Mouse (Mus musculus): ENCODE data around the gene Ankrd23. TPM values are rescaled to one million over a fixed set of nuclear protein-coding genes. Genes with fewer than 3 reads are reported as not detected.

Gene Ankrd23
- polyA plus RNA-seq, 2 experiments = 11.6 to 27.4 TPM

DNA sequence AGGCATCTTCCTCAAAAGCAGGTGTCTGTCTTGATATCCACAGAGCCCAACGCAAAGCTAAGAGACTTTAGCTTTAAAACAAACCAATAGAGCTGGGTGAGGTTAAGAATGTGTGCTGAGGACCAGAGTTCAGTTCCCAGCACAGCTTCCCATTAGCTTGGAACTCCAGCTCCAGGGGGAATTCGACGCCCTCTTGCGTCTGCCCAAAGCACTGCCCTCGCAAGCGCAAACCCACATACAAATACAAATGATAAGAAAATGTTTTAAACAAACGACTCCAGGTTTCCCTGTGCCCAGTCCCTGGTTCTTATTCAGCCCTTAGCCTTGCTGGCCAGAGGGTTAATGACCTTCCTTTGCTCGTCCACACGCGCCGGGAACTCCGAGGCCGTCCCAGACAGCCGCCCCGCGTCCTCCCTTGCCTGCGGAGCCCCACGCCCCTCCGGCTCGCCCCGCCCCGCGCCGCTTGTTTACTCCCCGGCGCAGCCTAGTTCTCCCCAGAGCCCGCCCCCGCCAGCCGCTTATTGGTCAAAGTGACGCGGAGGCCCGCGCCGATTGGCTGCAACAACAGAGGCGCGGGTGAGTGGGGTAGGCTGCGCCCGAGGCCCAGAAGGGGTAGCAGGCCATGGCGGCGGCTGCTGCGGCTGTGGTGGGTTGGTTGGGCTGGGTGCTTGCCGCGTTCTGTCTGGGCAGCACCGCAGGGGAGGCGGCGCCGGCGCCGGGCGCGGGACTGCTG, 25.2 kb downstream of the Ankrd23 start, which contains the start of gene Cnnm3:
TSS of gene Cnnm3 (plus strand) at position 579 of the 733 bp plus-strand sequence.
- Histone ChIP-seq H3K36me3 (ENCODE audit: control insufficient read depth, insufficient read depth, low read length) (peaks cover 26% of the 10 kb centered on the region), H3K27ac (replicated peaks; ENCODE audit: low read depth, low read length) (peak within 1 kb of the TSS; percentile 99), H3K27me3 (ENCODE audit: control insufficient read depth, insufficient read depth, low read length) (no peaks in the 10 kb centered on the region), H3K4me2 (replicated peaks; ENCODE audit: low read depth, low read length, severe bottlenecking) (peak within 1 kb of the TSS; percentile 93), H3K9me3 (ENCODE audit: control insufficient read depth, low read length) (no peaks in the 10 kb centered on the region), H3K4me1 (ENCODE audit: control insufficient read depth, insufficient read depth, low read length) (peaks cover 19% of the 10 kb centered on the region), H3K4me3 (replicated peaks; ENCODE audit: low read length) (peak within 1 kb of the TSS; percentile 94), H3K9ac (ENCODE audit: low read depth, low read length, severe bottlenecking) (peak within 1 kb of the TSS; percentile 84)
- DNase-seq (ENCODE audit: low spot score) (peak; percentile 97), ATAC-seq (ENCODE audit: low FRiP score, low read depth) (peak; percentile 98)
- peak; percentile 83 for TF ChIP-seq POLR2A (IDR thresholded peaks at IDR 0.05; ENCODE audit: borderline replicate concordance, extremely low read depth, insufficient read depth, insufficient read length)
- WGBS = 3% methylated on average over 38 of the region's 51 CpGs

DNA sequence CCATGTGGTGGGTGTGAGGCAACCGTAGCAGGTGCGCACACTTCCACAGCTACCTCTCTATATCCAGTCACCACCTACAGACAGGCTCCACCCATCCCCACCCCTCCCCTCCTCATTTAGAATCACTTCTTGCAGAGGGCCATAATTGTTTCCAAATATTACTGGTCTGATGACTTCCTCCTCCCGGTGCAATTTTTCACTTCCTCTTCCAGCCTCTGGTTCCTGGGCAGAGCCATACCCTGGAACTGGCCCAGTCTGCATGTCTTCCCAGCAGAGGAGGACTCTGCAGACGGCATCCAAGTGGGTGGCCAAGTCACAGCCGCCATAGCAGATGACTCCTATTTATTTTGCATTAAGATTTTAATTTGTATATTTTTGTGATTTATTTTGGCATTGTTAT, 28.4 kb downstream of the Ankrd23 start:
- Histone ChIP-seq H3K9me3 (ENCODE audit: control insufficient read depth, low read length) (no peaks in the 10 kb centered on the region), H3K36me3 (ENCODE audit: control insufficient read depth, insufficient read depth, low read length) (peaks cover 42% of the 10 kb centered on the region), H3K4me3 (replicated peaks; ENCODE audit: low read length) (no peak overlapping the region), H3K27me3 (ENCODE audit: control insufficient read depth, insufficient read depth, low read length) (no peaks in the 10 kb centered on the region), H3K4me1 (ENCODE audit: control insufficient read depth, insufficient read depth, low read length) (peaks cover 3% of the 10 kb centered on the region), H3K27ac (replicated peaks; ENCODE audit: low read depth, low read length) (no peak overlapping the region), H3K4me2 (replicated peaks; ENCODE audit: low read depth, low read length, severe bottlenecking) (no peak overlapping the region), H3K9ac (ENCODE audit: low read depth, low read length, severe bottlenecking) (no peak overlapping the region)
- ATAC-seq (ENCODE audit: low FRiP score, low read depth) (no peak), DNase-seq (ENCODE audit: low spot score) (no peak)
- TF ChIP-seq POLR2A (IDR thresholded peaks at IDR 0.05; ENCODE audit: borderline replicate concordance, extremely low read depth, insufficient read depth, insufficient read length) = no peak
- WGBS = 81% methylated on average over 5 of the region's 5 CpGs

GRCm38 (mm10) chr1:36501261-36501660, 35.4 kb downstream of the Ankrd23 start:
- DNase-seq (ENCODE audit: low spot score) = peak; percentile 81
- H3K4me2 ChIP-seq (replicated peaks; ENCODE audit: low read depth, low read length, severe bottlenecking) = no peak overlapping the region
- ATAC-seq (ENCODE audit: low FRiP score, low read depth) = no peak

DNA sequence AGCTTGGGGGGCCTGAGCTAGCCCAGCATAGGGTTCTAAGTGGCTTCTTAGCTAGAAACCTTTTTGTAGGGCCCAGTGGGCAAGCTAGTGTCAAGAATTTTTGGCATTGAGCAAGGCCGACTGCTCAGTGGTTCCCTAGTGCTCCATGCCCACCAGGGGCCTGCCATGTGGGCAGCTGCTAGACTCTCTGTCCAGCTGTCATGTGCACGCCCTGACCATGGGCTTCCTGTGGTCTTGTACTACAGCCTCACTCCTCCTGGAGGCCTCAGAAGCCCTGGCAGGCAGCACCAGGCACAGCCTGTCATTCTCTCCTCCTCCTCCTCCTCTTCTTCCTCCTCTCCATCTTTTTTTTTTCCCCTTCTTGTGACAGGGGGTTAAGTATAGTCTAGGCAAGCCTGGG, 39.4 kb downstream of the Ankrd23 start:
- no peak overlapping the region for H3K4me3 ChIP-seq (replicated peaks; ENCODE audit: low read length)
- H3K27ac ChIP-seq (replicated peaks; ENCODE audit: low read depth, low read length) = no peak overlapping the region
- no peak for TF ChIP-seq POLR2A (IDR thresholded peaks at IDR 0.05; ENCODE audit: borderline replicate concordance, extremely low read depth, insufficient read depth, insufficient read length)
- H3K36me3 ChIP-seq (ENCODE audit: control insufficient read depth, insufficient read depth, low read length) = peaks cover 25% of the 10 kb centered on the region
- H3K9me3 ChIP-seq (ENCODE audit: control insufficient read depth, low read length) = no peaks in the 10 kb centered on the region
- no peak overlapping the region for H3K4me2 ChIP-seq (replicated peaks; ENCODE audit: low read depth, low read length, severe bottlenecking)
- peaks cover 11% of the 10 kb centered on the region for H3K4me1 ChIP-seq (ENCODE audit: control insufficient read depth, insufficient read depth, low read length)
- DNase-seq (ENCODE audit: low spot score) = no peak
- ATAC-seq (ENCODE audit: low FRiP score, low read depth) = no peak
- 69% methylated on average over 2 of the region's 2 CpGs for WGBS
- H3K9ac ChIP-seq (ENCODE audit: low read depth, low read length, severe bottlenecking) = no peak overlapping the region
- H3K27me3 ChIP-seq (ENCODE audit: control insufficient read depth, insufficient read depth, low read length) = no peaks in the 10 kb centered on the region

More at GRCm38 (mm10) chr1:36501261-36501660, 35.4 kb downstream of the Ankrd23 start:
- Histone ChIP-seq H3K4me3 (replicated peaks; ENCODE audit: low read length) (no peak overlapping the region), H3K9me3 (ENCODE audit: control insufficient read depth, low read length) (no peaks in the 10 kb centered on the region), H3K4me1 (ENCODE audit: control insufficient read depth, insufficient read depth, low read length) (no peaks in the 10 kb centered on the region), H3K9ac (ENCODE audit: low read depth, low read length, severe bottlenecking) (no peak overlapping the region), H3K27me3 (ENCODE audit: control insufficient read depth, insufficient read depth, low read length) (no peaks in the 10 kb centered on the region), H3K36me3 (ENCODE audit: control insufficient read depth, insufficient read depth, low read length) (peaks cover 49% of the 10 kb centered on the region), H3K27ac (replicated peaks; ENCODE audit: low read depth, low read length) (no peak overlapping the region)
- 8% methylated on average over 3 of the region's 3 CpGs for whole genome bisulfite sequencing
- TF ChIP-seq POLR2A (IDR thresholded peaks at IDR 0.05; ENCODE audit: borderline replicate concordance, extremely low read depth, insufficient read depth, insufficient read length) = peak; percentile 33; the same call in 1 of the 2 replicates

DNA sequence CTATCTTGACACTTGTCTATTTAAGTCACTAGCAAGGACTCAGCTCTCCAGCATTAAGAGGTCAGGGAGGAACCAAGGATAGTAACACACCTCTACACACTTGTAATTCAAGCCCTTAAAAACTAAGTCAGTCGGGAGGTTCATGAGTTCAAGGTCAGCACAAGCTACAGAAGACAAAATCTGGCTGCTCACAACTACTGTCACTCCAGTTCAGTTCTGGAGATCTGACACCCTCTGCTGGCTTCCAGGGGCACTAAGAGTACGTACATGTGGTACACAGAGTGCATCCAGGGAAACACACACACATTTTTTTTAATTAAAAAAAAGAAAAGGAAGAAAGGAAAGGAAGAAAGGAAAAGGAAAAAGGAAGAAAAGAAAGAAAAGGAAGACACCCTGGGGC, 40.0 kb downstream of the Ankrd23 start:
- Histone ChIP-seq H3K27ac (replicated peaks; ENCODE audit: low read depth, low read length) (no peak overlapping the region), H3K27me3 (ENCODE audit: control insufficient read depth, insufficient read depth, low read length) (no peaks in the 10 kb centered on the region), H3K9ac (ENCODE audit: low read depth, low read length, severe bottlenecking) (no peak overlapping the region), H3K36me3 (ENCODE audit: control insufficient read depth, insufficient read depth, low read length) (peaks cover 21% of the 10 kb centered on the region), H3K4me3 (replicated peaks; ENCODE audit: low read length) (no peak overlapping the region), H3K4me1 (ENCODE audit: control insufficient read depth, insufficient read depth, low read length) (peaks cover 12% of the 10 kb centered on the region), H3K9me3 (ENCODE audit: control insufficient read depth, low read length) (no peaks in the 10 kb centered on the region), H3K4me2 (replicated peaks; ENCODE audit: low read depth, low read length, severe bottlenecking) (no peak overlapping the region)
- no peak for ATAC-seq (ENCODE audit: low FRiP score, low read depth)
- no peak for TF ChIP-seq POLR2A (IDR thresholded peaks at IDR 0.05; ENCODE audit: borderline replicate concordance, extremely low read depth, insufficient read depth, insufficient read length)
- 57% methylated on average over 2 of the region's 2 CpGs for WGBS
- no peak for DNase-seq (ENCODE audit: low spot score)

Data from limb, embryonic 14.5 days (tissue).